Mouse (Mus musculus): ENCODE data around the gene Cdk17.

The Cdk17 gene

DNA sequence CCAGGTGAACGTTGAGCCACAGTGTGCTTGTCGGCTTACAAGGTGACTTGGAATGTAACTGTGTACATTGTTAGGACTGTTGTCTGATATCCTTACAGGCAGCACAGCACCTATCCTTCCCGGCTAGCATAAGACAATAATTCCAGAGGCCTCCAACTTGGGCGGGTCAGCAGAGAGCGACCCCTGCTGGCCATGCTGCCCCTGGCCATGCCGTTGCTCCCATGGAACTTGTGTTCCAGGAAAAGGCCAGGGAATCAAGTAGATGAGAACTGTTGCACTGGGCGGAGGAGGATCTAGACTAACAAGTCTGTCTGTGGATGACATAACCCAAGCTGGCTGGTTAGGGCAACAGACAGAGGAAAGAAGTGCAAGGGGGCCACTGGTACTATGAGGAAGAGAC, 130.7 kb downstream of the Cdk17 start:
- peak; percentile 20 for DNase-seq

DNA sequence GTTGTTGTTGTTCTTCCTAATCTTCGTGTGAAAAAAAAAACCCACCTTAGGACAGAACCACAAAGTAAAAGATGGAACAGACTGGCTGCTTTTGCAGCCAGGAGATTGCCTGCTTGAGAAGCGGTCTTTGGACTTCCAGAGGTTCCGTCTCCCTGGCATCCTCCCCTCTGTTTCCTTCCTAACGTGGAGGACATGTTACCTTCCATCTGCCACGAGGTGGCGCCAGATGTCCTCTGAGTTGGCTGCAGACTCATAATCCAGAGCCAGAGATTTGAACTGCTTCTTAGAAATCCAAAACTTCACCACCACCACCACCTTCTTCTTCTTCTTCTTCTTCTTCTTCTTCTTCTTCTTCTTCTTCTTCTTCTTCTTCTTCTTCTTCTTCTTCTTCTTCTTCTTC, 131.2 kb downstream of the Cdk17 start:
- DNase-seq: peak; percentile 83

GRCm38 (mm10) chr10:93293621-93294020, 132.9 kb downstream of the Cdk17 start:
- DNase-seq: no peak

GRCm38 (mm10) chr10:93294547-93295219, 134.0 kb downstream of the Cdk17 start:
- DNase-seq: no peak

- DNase-seq: peak; percentile 29
These were observed 137.1 kb downstream of the Cdk17 start for GRCm38 (mm10) chr10:93297774-93298173.

- DNase-seq: no peak
These were observed 137.5 kb downstream of the Cdk17 start for GRCm38 (mm10) chr10:93298208-93298607.

GRCm38 (mm10) chr10:93301831-93302230, 141.2 kb downstream of the Cdk17 start:
- DNase-seq: no peak

DNA sequence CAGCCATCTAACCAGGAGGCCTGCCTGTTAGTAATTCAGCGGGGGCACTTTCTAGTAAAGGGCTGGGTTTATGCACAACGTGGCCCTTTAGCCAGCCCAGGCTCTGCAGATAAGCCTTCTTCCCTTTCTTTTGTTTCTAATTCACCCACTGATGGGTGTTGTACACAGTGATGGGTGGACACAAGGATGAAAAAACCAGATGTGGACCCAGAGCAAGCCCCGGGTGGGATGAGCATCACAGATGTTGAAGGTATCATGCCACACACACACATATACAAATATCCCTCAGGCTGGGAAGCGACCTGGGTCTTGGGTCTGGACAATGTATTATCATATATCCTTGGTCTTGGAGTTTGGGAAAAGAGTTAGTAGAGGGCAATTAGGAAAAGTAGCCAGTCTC, 142.6 kb downstream of the Cdk17 start:
- no peak for DNase-seq

- DNase-seq: no peak
These were observed 145.3 kb downstream of the Cdk17 start for GRCm38 (mm10) chr10:93305946-93306345.

DNA sequence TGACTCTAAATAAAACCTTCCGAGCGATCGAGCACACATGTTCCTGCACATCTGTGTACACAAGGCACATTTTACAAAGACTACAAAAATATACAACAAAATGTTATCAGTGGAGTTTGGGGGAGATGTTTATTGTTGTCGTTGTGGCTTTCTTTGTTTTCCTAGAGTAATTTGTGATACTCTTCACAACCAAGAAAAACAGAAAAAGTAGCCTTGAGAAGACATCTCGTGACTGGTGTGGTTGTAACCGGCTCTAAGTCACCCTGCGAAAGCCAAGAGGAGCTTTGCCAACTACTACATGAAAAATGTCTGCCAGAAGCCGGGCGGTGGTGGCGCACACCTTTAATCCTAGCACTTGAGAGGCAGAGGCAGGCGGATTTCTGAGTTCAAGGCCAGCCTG, 145.7 kb downstream of the Cdk17 start:
- DNase-seq: no peak

GRCm38 (mm10) chr10:93309131-93309933, 148.7 kb downstream of the Cdk17 start:
- DNase-seq: peak; percentile 63

GRCm38 (mm10) chr10:93309934-93310621, 149.4 kb downstream of the Cdk17 start:
- no peak for DNase-seq

- DNase-seq: no peak
These were observed 150.2 kb downstream of the Cdk17 start, which contains the start of gene Elk3 for GRCm38 (mm10) chr10:93310721-93311411. Gene Elk3 (minus strand): TSS chr10:93311135.

DNA sequence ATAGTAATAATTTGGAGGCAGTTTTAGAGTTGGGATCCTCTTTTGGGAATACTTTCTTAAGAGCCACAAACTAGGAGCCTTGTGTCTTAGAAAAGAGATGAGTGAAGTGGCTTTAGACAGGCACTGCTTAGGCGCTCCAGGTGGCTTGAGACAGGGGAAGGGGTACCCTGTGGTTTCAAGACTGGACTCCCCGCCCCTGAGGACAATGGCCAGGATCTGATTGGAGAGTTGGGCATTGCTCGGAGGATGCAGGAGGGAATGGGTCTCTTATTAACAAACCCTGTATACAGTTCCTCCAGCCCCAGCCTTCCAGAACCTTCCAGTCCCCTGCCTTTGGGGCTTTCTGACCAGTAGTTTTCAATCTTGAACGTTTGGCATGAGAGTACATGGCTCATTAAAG, 150.9 kb downstream of the Cdk17 start:
- DNase-seq: no peak

Measured in right cerebral cortex, adult 18-20 months (tissue).